Mouse (Mus musculus): ENCODE measurements at regions not wholly inside any gene's neighbourhood (a gene's known extent, or its start where the extent isn't known, plus 50 kb on each side); places are given as distances from the start of the nearest gene placed in this dataset.
"Not testable (repeated sequence)": the region's sequence is repeated elsewhere in the genome, so short reads cannot be mapped to it uniquely, and the experiment has no call there.

DNA sequence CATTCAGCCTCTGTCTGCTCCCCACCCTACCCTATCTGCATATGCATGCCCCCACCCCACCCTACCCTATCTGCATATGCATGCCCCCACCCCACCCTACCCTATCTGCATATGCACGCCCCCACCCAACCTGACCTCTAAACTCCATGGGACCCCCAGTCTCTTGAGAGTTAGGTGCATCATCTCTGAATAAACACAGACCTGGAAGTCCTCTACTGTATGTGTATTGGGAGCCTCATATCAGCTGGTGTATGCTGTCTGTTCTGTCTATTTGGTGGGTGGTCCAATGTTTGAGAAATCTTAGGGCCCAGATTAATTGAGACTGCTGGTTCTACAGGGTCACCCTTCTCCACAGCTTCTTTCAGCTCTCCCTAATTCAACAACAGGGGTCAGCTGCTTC is 109.4 kb upstream of the Tenm4 start:
- DNase-seq (ENCODE audit: low read depth, low spot score): not testable (repeated sequence)

DNA sequence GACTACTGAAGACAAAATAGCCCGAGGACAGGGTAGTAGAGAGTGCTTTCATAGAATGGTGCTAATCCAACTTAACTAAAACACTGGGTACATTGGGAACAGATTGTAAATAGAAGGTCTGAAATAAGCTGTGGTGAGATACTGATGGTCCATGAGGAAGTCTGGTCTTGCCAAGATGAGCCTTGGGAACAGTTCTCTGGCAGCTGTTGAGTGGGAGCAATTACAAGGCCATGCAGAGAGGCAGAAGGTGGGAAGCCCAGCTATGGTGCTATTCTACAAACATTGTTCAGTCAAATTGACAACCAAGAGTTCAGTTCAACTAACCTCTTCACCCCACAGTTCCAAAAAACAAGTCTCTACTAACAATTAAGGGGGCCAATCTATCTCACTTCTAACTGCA is 92.5 kb upstream of the Tenm4 start:
- no peak for DNase-seq (ENCODE audit: low read depth, low spot score)

GRCm38 (mm10) chr7:96081676-96082075 is 89.4 kb upstream of the Tenm4 start:
- no peak for DNase-seq (ENCODE audit: low read depth, low spot score)

DNA sequence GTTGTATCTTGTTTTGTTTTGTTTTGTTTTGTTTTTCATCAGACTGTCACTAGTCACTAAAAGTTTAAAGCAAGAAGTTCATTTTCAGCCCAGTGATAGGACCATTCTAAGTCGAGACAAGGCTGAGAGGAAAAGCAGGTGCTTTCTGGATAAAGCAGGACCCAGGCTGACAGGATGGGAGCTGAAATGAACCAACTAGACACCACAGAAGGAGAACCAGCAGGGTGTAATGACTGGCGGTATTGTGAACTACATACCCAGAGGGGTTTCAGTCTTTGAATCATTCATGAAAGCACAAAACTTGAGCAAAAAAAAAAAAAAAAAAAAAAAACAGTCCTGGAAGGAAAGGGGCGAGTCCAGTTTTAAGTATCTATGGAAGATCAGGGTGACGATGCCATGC is 75.9 kb upstream of the Tenm4 start:
- no peak for DNase-seq (ENCODE audit: low read depth, low spot score)

- DNase-seq (ENCODE audit: low read depth, low spot score): no peak
Observed at GRCm38 (mm10) chr7:96095752-96096151, 75.3 kb upstream of the Tenm4 start.

GRCm38 (mm10) chr7:96098686-96099376 is 72.2 kb upstream of the Tenm4 start:
- DNase-seq (ENCODE audit: low read depth, low spot score): no peak

GRCm38 (mm10) chr7:96102727-96103126 is 68.3 kb upstream of the Tenm4 start:
- DNase-seq (ENCODE audit: low read depth, low spot score): no peak

GRCm38 (mm10) chr7:96108768-96109167 is 62.3 kb upstream of the Tenm4 start:
- DNase-seq (ENCODE audit: low read depth, low spot score): no peak

GRCm38 (mm10) chr7:96120142-96120541 is 50.9 kb upstream of the Tenm4 start:
- no peak for DNase-seq (ENCODE audit: low read depth, low spot score)
